Mouse (Mus musculus) heart, adult 2 months (tissue): ENCODE data around the gene Plekhg6. TPM values are rescaled to one million over a fixed set of nuclear protein-coding genes. Genes with fewer than 3 reads are reported as not detected.
A peak's percentile ranks its signal among the peaks of the same experiment; 100 is the strongest.

Experiments used
- DNase-seq, 2 experiments: peaks; one replicate each; pipeline ENCODE4 v3.0.0; 2021
- H3K27ac ChIP-seq: fragments of 200-600 bp; 2 replicates; pipeline ENCODE4 v1.8.1; 2022
- H3K27me3 ChIP-seq: fragments of 200-500 bp; 2 replicates; pipeline ENCODE4 v1.6.1; 2012; ENCODE audit warnings: mild to moderate bottlenecking, low read length, inconsistent platforms, mixed read lengths; ENCODE audit not compliant: control insufficient read depth, insufficient read depth
- H3K36me3 ChIP-seq: fragments of 200-500 bp; 2 replicates; pipeline ENCODE4 v1.6.1; 2012; ENCODE audit warnings: low read length, inconsistent platforms; ENCODE audit not compliant: control insufficient read depth, insufficient read depth
- H3K4me1 ChIP-seq: fragments of 200-500 bp; 2 replicates; pipeline ENCODE4 v1.6.1; 2011; ENCODE audit warnings: low read length; ENCODE audit not compliant: control insufficient read depth, insufficient read depth
- H3K4me3 ChIP-seq: fragments of 200-600 bp; 2 replicates; pipeline ENCODE4 v1.8.1; 2022
- H3K79me2 ChIP-seq: fragments of 200-500 bp; replicated peaks from 2 replicates; pipeline ENCODE4 v1.6.1; 2012; ENCODE audit warnings: mild to moderate bottlenecking, inconsistent platforms, low read length, moderate library complexity, mixed read lengths; ENCODE audit not compliant: control insufficient read depth, insufficient read depth
- H3K9ac ChIP-seq: fragments of 200-500 bp; 2 replicates; pipeline ENCODE4 v1.6.1; 2012; ENCODE audit warnings: low read depth, mild to moderate bottlenecking, control low read depth, inconsistent platforms, low read length, mixed read lengths
- CTCF ChIP-seq: fragments of 200-600 bp; IDR thresholded peaks from 2 replicates; pipeline ENCODE4 v1.8.1; 2022; ENCODE audit warnings: antibody characterized with exemption, mild to moderate bottlenecking, moderate library complexity
- EP300 ChIP-seq: fragments of 200-500 bp; IDR thresholded peaks from 2 replicates; pipeline ENCODE4 v1.6.1; 2011; ENCODE audit warnings: low read depth, low read length, control low read depth; ENCODE audit not compliant: insufficient read depth
- POLR2A ChIP-seq: fragments of 200-500 bp; IDR thresholded peaks from 2 replicates; pipeline ENCODE4 v1.6.1; 2011; ENCODE audit warnings: mild to moderate bottlenecking, low read depth, low read length, control low read depth; ENCODE audit not compliant: insufficient read depth
- WGBS: fragments of 180-500 bp; shearing (Covaris S2); methylation state at CpG from one replicate; pipeline ENCODE4 v1.1.7; 2018; 5-methylcytosine and 5-hydroxymethylcytosine counted together
- intact Hi-C: fragments of 180-260 bp; cut with DNase I; formaldehyde crosslinking; loops from one replicate; pipeline ENCODE4 v1.15.1; 2025
- polyA plus RNA-seq: library from polyadenylated mRNA; depleted of rRNA; stranded (reverse); fragments of >200 nt; gene quantifications from 2 replicates; pipeline ENCODE4 v1.2.3, GENCODE M21; 2012
- total RNA-seq, 2 experiments: library from RNA; stranded (reverse); gene quantifications; 2 replicates each; pipeline ENCODE4 v1.2.3; 2021

The Plekhg6 gene
- total and polyA plus RNA-seq, 3 experiments: 0.08 to 0.14 TPM; not detected in 1

DNA sequence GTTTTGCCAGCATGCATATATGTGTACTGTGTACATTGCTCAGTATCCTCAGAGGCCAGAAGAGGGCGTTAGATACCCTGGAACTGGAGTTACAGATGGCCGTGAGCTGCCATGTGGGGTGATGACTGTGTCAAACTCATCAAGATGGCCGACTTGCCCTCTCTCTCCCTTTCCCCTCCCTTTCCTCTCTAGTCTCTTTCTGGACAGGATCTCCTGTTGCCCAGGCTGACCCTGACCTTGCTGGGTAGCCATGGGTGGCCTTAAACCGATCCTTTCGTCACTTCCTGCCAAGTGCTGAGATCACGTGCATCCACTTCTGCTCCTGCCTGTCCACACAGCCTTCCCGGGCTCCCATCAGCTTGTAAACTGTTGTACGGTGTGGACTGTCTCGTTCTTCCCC, 20.6 kb downstream of the Plekhg6 start:
- intact Hi-C loops: loop anchor here (5.0 kb wide), 1 partner anchor 143 kb away; the partner anchor contains the start of gene Vamp1

DNA sequence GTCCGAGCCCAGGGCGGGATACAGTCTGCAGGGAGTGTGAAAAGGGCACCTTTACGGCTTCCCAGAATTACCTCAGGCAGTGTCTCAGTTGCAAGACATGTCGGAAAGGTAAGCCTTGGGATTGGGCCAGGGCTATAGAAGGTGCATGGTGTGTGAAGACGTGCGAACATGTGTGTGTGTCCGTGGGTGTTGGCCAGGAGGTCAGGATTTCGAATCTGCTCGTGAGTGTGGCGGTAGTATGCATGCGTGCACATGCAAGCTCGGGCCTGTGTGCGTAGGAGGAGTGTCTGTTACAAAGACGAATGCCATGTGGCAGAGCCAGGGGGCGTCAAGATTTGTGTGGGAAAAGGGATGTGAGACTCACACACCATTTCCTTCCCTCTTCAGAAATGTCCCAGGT, 23.3 kb downstream of the Plekhg6 start:
- H3K36me3 ChIP-seq: no peaks in the 10 kb centered on the region
- H3K27me3 ChIP-seq: no peaks in the 10 kb centered on the region
- H3K4me1 ChIP-seq: peaks cover 26% of the 10 kb centered on the region
- H3K27ac ChIP-seq: no peak overlapping the region
- no peak for DNase-seq
- no peak overlapping the region for H3K4me3 ChIP-seq
- H3K79me2 ChIP-seq: no peaks in the 10 kb centered on the region
- H3K9ac ChIP-seq: no peak overlapping the region
- TF ChIP-seq CTCF: no peak
- TF ChIP-seq POLR2A: no peak
- TF ChIP-seq EP300: no peak
- intact Hi-C loops: no loop called here
- WGBS: 76% methylated on average over 15 of the region's 15 CpGs

More for the DNA sequence above, 20.6 kb downstream of the Plekhg6 start:
- Histone ChIP-seq H3K4me3 (no peak overlapping the region), H3K36me3 (no peaks in the 10 kb centered on the region), H3K27me3 (no peaks in the 10 kb centered on the region), H3K9ac (no peak overlapping the region), H3K79me2 (no peaks in the 10 kb centered on the region), H3K4me1 (peaks cover 11% of the 10 kb centered on the region), H3K27ac (no peak overlapping the region)
- no peak for DNase-seq
- no peak for TF ChIP-seq EP300
- peak; percentile 35 for TF ChIP-seq CTCF
- no peak for TF ChIP-seq POLR2A
- 49% methylated on average over 9 of the region's 9 CpGs for WGBS

DNA sequence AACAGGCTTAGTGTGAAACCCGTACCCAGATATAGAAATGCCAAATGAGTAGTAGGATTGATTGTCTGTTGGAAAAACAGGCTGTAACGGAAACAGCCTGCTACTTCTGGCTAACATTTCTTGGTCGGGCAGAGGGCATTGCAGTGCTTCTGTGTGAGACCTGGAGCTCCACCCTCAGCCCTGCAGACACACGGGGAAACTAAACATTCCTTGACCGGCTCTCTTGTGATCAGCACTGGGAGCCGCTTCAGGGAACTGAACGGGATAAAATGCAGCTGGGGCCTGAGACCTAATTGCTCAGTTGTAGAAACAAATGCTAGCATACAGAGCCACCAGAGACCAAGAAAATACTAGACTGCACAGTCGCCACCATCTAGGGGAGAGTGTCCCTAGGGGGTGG, 24.3 kb downstream of the Plekhg6 start:
- no peak for DNase-seq
- TF ChIP-seq POLR2A (0 out of 2 replicates have a peak, but pooled peaks have one; percentile 13), EP300 (no peak), CTCF (no peak)
- Histone ChIP-seq H3K36me3 (no peaks in the 10 kb centered on the region; the same call in 1 of the 2 replicates), H3K79me2 (no peaks in the 10 kb centered on the region), H3K4me1 (peaks cover 34% of the 10 kb centered on the region), H3K27ac (peak overlapping the region; percentile 91), H3K9ac (no peak overlapping the region), H3K4me3 (no peak overlapping the region), H3K27me3 (no peaks in the 10 kb centered on the region)
- WGBS: 45% methylated on average over 8 of the region's 8 CpGs
- intact Hi-C loops: no loop called here

DNA sequence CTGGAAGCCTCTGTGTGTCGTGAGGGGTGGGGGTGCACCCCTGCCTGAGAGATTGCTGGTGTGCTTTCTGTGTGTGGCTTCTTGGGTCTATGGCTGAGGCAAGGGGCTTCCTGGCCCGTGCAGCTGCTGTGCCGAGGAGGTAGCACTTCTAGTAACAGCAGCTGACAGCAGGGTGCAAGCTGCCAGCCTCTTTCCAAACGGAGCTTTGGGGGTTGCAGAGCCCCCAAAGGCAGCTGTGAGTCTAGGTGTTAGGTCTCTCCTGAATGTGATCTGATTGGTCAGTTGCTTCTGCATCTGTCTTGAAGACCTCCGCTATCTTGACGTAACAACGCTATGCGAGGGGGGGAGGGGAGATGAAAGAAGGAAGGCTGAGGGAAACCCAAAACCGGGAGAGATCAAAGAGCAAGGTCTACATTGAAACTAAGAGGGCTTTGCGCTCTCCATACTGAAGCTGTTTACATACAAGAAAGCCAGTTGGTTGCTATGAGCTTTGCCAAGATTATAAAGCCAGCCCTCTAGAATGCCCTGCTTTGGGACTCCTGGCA, 25.3 kb downstream of the Plekhg6 start:
- no peak for TF ChIP-seq EP300
- TF ChIP-seq CTCF: no peak
- no peak for TF ChIP-seq POLR2A
- Histone ChIP-seq H3K36me3 (no peaks in the 10 kb centered on the region; the same call in 1 of the 2 replicates), H3K27ac (peak overlapping the region; percentile 91), H3K79me2 (no peaks in the 10 kb centered on the region), H3K27me3 (no peaks in the 10 kb centered on the region), H3K4me1 (peaks cover 35% of the 10 kb centered on the region), H3K9ac (peak overlapping the region; percentile 33), H3K4me3 (peak overlapping the region; percentile 48)
- 20% methylated on average over 10 of the region's 10 CpGs for WGBS
- intact Hi-C loops: no loop called here
- no peak for DNase-seq

DNA sequence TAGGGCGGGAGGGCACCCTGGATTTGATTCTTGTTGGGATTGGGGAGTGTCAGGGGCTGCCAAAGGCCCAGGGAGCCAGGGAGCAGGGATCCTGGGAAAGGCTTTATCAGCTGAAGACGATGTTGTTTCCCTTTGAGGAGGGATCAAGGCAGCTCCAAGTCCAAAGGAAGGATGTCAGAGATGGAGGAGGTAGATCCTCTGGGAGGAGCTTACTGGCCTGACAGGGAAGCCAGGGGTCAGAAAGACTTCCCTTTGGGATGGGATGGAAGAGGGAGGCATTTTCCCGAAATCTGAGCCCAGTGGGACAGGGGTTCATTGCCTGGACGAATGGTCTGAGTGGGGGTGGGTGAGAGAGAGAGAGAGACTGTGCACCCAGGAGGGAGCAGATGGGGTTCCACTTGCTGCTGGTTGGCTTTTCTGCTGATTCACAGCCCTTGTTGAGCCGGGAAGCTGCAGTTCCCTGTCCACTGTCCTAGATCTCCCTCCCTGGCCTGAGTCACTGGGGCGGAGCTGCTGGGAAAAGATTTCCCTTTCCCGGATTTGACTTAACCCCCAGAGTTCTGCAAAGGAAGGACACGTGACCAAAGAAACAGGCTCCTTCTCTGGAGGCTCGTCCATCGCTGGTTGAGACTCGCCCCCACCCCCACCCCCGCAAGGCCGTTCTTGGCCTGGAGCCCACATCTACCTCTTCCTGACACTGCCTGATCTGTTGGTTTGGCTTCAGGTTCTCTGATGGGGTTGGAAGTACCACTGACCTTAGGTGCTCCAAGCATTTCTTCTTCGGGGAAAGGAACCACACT, 26.0 kb downstream of the Plekhg6 start:
- peak; percentile 80 to 87 for DNase-seq
- intact Hi-C loops: loop anchor here (1.0 kb wide), 1 partner anchor 41 kb away; the partner anchor contains the start of gene Ltbr
- TF ChIP-seq POLR2A: peak; percentile 67
- TF ChIP-seq CTCF: no peak
- TF ChIP-seq EP300: peak; percentile 61; the same call in 1 of the 2 replicates
- no peaks in the 10 kb centered on the region for H3K27me3 ChIP-seq
- H3K36me3 ChIP-seq: no peaks in the 10 kb centered on the region; the same call in 1 of the 2 replicates
- WGBS: 17% methylated on average over 14 of the region's 14 CpGs
- no peaks in the 10 kb centered on the region for H3K79me2 ChIP-seq
- H3K4me3 ChIP-seq: peak overlapping the region; percentile 48
- peaks cover 35% of the 10 kb centered on the region for H3K4me1 ChIP-seq
- H3K27ac ChIP-seq: peak overlapping the region; percentile 91
- peak overlapping the region; percentile 33 for H3K9ac ChIP-seq
